Mouse (Mus musculus) layer of hippocampus, postnatal 10 days (tissue): ENCODE data around the gene Sema4f. TPM values are rescaled to one million over a fixed set of nuclear protein-coding genes. Genes with fewer than 3 reads are reported as not detected.

Source experiments
- DNase-seq, 2 experiments: peaks; one replicate each; pipeline ENCODE4 v3.0.0; 2021; ENCODE audit warnings: low spot score in 2 of 2
- long read RNA-seq: library from polyadenylated mRNA; stranded (forward); transcript quantifications from one replicate; pipeline ENCODE4 v2.0.0, GENCODE M21; 2023
- total RNA-seq, 2 experiments: library from RNA; stranded (reverse); gene quantifications; 2 replicates each; pipeline ENCODE4 v1.2.3; 2021

Gene Sema4f
- 10 to 100 TPM; 43.2 to 47.0 TPM for total RNA-seq
- long read RNA-seq, full-length matches to known transcripts = 23 of 38 reads
- long read RNA-seq, partial matches to known transcripts = 3 of 38 reads
- long read RNA-seq, other reads (novel, unspliced or antisense) = 12 of 38 reads

- peak; percentile 70 to 74 for DNase-seq
Observed at GRCm38 (mm10) chr6:82939167-82939912, at the start of gene Sema4f. Gene Sema4f, minus strand, starts transcription at chr6:82939769.

- DNase-seq = no peak
Observed at GRCm38 (mm10) chr6:82987411-82987971, 47.9 kb upstream of the Sema4f start.

GRCm38 (mm10) chr6:82971031-82971430 lies 31.5 kb upstream of the Sema4f start:
- peak; percentile 64 to 75 for DNase-seq

GRCm38 (mm10) chr6:82969249-82970084 lies 29.9 kb upstream of the Sema4f start:
- DNase-seq = no peak

- no peak for DNase-seq
Observed at GRCm38 (mm10) chr6:82961664-82962063, 22.1 kb upstream of the Sema4f start.

GRCm38 (mm10) chr6:82956553-82957251 lies 17.1 kb upstream of the Sema4f start:
- DNase-seq = no peak

DNA sequence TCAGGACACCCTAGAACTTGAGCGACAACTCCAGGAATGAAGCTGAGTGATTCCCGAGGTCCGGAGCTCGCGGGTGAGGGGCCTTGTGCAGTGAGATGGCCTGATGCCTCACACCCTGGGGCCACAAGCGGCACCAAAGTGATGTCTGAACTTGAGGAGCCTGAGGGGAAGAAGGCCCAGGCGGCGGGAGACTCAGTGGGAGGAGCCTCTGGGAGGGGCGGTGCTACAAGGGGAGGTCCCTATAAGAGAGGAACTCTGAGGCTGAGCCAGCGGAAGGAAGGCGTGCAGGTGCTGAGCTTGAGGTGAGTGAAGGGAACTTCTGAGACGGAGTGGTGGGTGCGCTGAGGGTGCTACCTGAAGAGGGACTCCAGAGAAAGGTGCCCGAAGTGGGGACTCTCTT lies 7.1 kb upstream of the Sema4f start, which contains the start of gene M1ap:
TSS of gene M1ap (plus strand) at position 252 of the 400 bp plus-strand sequence.
- DNase-seq = no peak

DNA sequence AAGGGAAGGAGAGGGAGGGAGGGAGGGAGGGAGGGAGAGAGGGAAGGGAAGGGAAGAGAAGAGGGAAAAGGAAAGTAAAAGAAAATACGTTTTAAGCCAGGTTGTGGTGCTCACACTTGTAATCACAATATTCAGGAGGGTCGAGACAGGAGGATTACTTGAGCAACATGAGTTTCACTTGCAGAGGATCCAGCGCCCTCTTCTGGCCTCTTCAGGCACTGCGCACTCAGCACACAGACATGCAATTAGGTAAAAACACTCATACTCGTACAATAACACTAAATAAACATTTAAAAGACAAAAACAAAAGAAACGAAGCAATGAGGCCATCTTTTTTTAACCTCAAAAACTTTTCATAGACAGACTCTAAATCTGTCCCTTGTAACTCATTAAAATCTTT lies 6.2 kb upstream of the Sema4f start:
- no peak for DNase-seq

DNA sequence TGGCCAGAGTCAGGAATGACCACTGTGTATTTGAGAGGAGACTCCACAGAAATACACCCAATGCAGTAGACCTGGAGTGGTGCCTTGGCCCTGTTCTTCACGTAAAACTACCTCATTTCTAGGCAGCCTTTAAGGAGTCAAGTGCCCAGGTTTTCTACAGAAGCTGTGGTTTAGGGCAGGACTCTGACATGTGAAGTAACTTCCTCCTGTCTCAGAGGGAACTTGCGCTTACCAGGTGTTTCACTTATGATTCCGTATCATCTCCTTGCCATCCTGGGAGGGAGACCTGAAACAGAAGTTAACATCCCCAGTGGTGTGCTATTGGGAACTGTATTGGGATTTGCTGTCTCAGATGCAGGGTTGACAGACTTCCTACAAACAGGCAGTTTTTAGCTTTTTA lies 1.2 kb upstream of the Sema4f start:
- no peak for DNase-seq

GRCm38 (mm10) chr6:82934616-82935230 lies 4.8 kb downstream of the Sema4f start:
- DNase-seq = no peak

GRCm38 (mm10) chr6:82927617-82928016 lies 12.0 kb downstream of the Sema4f start:
- no peak for DNase-seq

DNA sequence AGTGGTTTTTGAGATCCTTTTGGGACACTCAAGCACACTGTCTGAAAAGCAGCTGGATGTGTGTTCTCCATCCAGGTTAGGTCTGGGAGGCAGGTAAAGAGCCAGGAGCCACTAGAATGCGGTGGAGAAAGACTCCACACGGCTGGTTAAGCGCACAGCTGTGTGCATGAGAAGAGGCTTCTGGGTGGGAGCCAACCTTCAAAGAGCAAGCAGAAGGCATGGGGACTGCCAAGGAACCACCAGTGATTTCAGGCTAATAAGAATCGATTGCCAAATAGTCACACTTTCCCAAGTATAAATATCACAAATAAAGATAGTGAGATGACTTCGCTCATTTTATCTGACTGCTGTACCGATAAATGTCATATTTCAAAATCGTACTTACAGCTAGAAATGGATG lies 13.0 kb downstream of the Sema4f start:
- no peak for DNase-seq

- DNase-seq = no peak
Observed at GRCm38 (mm10) chr6:82926106-82926505, 13.5 kb downstream of the Sema4f start.

DNA sequence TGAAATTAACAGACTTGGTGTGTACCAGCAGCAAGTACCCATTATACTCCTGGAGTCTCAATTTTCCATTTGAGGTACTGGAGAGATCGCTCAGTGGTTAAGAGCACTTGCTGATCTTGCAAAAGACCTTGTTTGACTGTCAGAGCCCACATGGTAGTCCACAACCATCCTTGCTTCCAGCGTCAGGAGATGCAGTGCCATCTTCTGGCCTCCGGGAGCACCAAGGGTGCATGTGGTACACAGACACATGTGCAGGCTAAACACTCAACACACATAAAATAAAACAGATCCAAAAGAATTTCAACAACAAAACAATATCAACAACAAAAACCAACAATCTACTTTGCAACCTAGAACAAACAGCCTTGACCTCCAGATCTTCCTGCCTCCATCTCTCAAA lies 14.6 kb downstream of the Sema4f start:
- no peak for DNase-seq

DNA sequence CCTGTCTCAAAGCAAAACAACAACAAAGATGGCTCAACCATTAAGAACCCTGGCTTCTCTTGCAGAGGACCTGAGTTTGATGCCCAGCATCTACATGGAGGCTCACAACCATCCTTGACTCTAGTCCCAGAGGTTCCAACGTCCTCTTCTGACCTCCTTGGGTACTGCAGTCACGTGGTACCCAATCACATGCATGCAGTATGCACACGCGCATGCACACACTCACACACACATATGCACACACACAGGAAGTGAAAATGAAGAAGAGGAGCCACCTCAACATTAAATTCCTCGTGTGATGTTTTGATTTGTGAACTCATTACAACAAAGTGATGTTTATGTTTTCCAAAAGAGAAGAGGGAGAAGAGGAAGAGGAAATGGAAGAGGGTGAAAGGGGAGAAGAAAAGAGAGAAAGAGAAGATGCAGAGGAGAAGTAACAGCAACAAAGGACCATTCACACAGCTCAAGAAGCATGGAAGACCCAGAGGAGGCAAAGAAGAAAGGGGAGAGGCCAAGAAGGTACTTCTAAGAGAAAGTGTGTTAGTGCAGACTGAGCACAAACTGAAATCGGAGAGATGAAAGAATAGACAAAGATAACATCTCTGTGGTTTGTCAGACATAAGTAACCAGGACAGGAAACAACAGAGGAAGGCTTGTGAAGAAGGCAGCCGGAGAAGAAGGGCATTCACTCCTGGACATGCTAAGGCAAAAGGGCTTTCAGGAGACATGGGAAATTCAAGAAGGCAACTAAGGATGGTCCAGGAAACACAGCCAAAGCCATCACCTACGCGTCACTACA lies 17.9 kb downstream of the Sema4f start:
- DNase-seq = no peak

DNA sequence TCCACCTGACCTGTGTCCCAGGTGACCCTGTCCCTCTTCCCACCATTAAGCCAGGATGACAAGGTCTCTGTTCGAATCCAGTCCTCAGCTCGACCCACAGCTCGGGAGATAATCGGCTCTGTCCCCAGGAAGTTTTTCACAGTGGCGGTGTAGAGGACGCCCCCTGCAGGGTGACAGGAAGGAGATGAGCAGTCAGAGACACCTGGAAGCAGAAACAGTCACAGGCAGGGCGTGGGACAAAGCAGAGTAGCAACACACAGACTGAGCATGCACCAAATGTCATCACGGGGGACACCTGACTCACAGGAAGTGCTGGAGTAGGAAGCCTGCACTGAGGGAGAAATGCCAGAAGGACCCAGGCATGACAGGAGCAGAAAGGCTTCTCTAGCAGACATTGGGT lies 20.0 kb downstream of the Sema4f start:
- DNase-seq = no peak

DNA sequence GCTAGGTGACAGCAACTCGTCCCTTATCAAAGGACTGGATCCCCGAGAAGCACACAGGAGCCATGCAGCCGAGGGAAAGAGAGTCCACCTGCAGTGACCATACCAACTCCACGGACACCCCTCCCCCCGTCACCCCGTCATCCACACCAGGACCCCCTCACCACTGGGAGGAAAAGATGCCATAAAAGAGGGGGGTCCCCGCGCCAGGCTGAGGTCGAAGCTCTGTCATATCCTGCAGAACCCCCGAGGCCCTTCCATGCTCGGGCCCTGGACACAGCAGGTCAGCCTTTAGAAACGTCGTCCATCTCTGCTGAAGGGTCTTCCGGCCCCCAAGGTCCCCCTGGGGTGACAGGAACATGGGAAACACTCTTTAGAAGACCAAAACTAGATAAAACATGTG lies 21.2 kb downstream of the Sema4f start:
- no peak for DNase-seq

DNA sequence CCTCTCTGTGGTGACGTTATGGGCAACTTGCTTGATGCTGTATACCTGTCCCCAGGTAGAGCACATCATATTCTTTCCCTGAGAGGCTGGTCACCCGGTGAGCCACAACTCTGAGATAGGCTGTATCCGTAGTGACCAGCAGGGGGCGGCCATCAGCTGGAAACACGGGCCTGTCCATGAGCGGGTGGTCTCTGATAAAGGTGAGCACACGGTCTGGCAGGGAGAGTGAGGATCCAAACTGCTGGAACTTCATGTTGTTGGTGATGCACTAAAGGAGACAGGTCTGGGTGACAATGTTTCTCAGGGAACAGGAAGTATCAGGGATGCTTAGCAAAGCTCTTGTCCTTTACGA lies 21.8 kb downstream of the Sema4f start:
- DNase-seq = peak; percentile 74 to 80

GRCm38 (mm10) chr6:82917076-82917777 lies 22.3 kb downstream of the Sema4f start:
- peak; percentile 64 to 72 for DNase-seq
